Mouse (Mus musculus) forebrain, embryonic 15.5 days (tissue): ENCODE data around the gene Ms4a2. TPM values are rescaled to one million over a fixed set of nuclear protein-coding genes. Genes with fewer than 3 reads are reported as not detected.

Source experiments
- ATAC-seq: fragments of 200-750 bp; cut with Nextera tagmentation; replicated peaks from 2 replicates; pipeline ENCODE4 v1.8.0; 2017; ENCODE audit warnings: mild to moderate bottlenecking, moderate TSS enrichment, moderate library complexity
- H3K27ac ChIP-seq: fragments of 300-500 bp; sonication (generic); replicated peaks from 2 replicates; pipeline ENCODE4 v1.5.1; 2015; ENCODE audit warnings: mild to moderate bottlenecking, inconsistent platforms
- H3K27me3 ChIP-seq: fragments of 300-500 bp; sonication (generic); 2 replicates; pipeline ENCODE4 v1.6.1; 2015; ENCODE audit warnings: inconsistent platforms
- H3K36me3 ChIP-seq: fragments of 300-500 bp; sonication (generic); 2 replicates; pipeline ENCODE4 v1.6.1; 2015; ENCODE audit warnings: mild to moderate bottlenecking, inconsistent platforms
- H3K4me1 ChIP-seq: fragments of 300-500 bp; sonication (generic); 2 replicates; pipeline ENCODE4 v1.6.1; 2015; ENCODE audit warnings: inconsistent platforms
- H3K4me2 ChIP-seq: fragments of 300-500 bp; sonication (generic); replicated peaks from 2 replicates; pipeline ENCODE4 v1.6.1; 2015; ENCODE audit warnings: mild to moderate bottlenecking, inconsistent platforms
- H3K4me3 ChIP-seq: fragments of 300-500 bp; sonication (generic); 2 replicates; pipeline ENCODE4 v1.5.1; 2015; ENCODE audit warnings: mild to moderate bottlenecking, inconsistent platforms
- H3K9ac ChIP-seq: fragments of 300-500 bp; sonication (generic); replicated peaks from 2 replicates; pipeline ENCODE4 v1.6.1; 2015; ENCODE audit warnings: mild to moderate bottlenecking, inconsistent platforms
- H3K9me3 ChIP-seq: fragments of 300-500 bp; sonication (generic); 2 replicates; pipeline ENCODE4 v1.6.1; 2016; ENCODE audit warnings: inconsistent platforms
- WGBS: fragments of 180-500 bp; shearing (Covaris S2); methylation state at CpG from one replicate; pipeline ENCODE4 v1.1.7; 2015; ENCODE audit warnings: mixed read lengths; 5-methylcytosine and 5-hydroxymethylcytosine counted together
- polyA plus RNA-seq: library from polyadenylated mRNA; unstranded; fragments of >200 nt; fragmentation: Nextera tagmentation; extraction: Ambion mirVana; gene quantifications from 2 replicates; pipeline ENCODE4 v1.2.1, GENCODE M21; 2015

Gene Ms4a2
- polyA plus RNA-seq, result not detected in 2 replicates

DNA sequence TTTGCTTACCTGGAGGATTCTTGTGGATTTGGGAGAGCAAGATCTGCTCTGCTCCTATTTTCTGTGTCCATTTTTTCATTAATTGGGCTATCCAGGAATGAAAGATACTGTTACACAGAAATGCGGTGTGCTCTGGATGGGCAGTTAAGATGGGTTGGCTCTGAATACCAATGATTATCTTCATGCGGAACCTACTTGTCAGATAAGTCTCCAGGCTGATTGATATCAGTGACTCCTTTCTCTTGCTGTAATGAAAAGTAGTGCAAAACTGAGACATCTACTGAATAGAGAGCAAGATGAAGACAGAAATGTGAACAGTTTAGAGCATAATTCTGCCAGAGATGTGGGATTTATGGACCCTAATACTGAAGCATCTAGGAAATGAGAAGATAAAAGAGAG, at the start of gene Ms4a2:
TSS of gene Ms4a2 (minus strand) at position 169 of the 400 bp plus-strand sequence.
- H3K4me1 ChIP-seq, result no peaks in the 10 kb centered on the region
- no peak within 1 kb of the TSS for H3K4me3 ChIP-seq
- WGBS, result 90% methylated on average over 2 of the region's 2 CpGs
- H3K36me3 ChIP-seq, result no peaks in the 10 kb centered on the region
- H3K27me3 ChIP-seq, result no peaks in the 10 kb centered on the region
- H3K4me2 ChIP-seq, result no peak within 1 kb of the TSS
- H3K9ac ChIP-seq, result no peak within 1 kb of the TSS
- no peak within 1 kb of the TSS for H3K27ac ChIP-seq
- no peaks in the 10 kb centered on the region for H3K9me3 ChIP-seq
- no peak for ATAC-seq

DNA sequence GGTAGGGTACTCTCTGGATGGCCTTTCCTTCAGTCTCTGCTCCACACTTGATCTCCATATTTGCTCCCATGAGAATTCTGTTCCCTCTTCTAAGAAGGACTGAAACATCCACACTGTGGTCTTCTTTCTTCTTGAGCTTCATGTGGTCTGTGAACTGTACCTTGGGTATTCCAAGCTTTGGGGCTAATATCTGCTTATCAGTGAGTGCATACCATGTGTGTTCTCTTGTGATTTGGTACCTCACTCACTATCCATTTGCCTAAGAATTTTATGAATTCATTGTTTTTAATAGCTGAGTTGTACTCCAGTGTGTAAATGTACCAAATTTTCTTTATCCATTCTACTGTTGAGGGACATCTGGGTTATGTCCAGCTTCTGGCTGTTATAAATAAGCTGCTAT, 38.0 kb upstream of the Ms4a2 start:
- Histone ChIP-seq H3K36me3 (no peaks in the 10 kb centered on the region), H3K4me2 (no peak overlapping the region), H3K27ac (no peak overlapping the region), H3K4me1 (no peaks in the 10 kb centered on the region), H3K4me3 (no peak overlapping the region), H3K9ac (no peak overlapping the region), H3K9me3 (no peaks in the 10 kb centered on the region), H3K27me3 (no peaks in the 10 kb centered on the region)
- ATAC-seq, result no peak

DNA sequence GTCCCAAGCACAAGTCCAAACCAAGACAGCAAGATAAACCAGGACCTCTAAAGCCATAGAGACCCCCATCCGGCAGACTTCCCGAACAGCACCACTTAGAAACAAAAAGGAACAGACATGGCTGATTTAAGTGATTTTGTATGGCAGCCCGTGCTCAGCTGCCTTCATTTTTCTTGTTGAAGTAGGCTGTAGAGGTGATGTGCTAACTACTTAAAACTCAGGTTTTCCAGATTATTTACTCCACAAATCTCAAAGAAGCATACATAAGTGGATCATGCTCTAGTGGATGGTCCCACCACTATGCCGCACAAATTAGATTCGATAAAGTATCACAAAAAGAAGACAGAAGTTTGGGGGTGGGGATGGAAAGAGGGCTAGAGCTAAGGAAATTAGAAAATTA, 36.9 kb upstream of the Ms4a2 start, which contains the start of gene Oosp2:
TSS of gene Oosp2 (minus strand) at position 101 of the 400 bp plus-strand sequence.
- Histone ChIP-seq H3K9me3 (no peaks in the 10 kb centered on the region), H3K4me2 (no peak within 1 kb of the TSS), H3K9ac (no peak within 1 kb of the TSS), H3K27me3 (no peaks in the 10 kb centered on the region), H3K27ac (no peak within 1 kb of the TSS), H3K4me1 (no peaks in the 10 kb centered on the region), H3K36me3 (no peaks in the 10 kb centered on the region), H3K4me3 (no peak within 1 kb of the TSS)
- WGBS, result 90% methylated on average over 5 of the region's 5 CpGs
- no peak for ATAC-seq

DNA sequence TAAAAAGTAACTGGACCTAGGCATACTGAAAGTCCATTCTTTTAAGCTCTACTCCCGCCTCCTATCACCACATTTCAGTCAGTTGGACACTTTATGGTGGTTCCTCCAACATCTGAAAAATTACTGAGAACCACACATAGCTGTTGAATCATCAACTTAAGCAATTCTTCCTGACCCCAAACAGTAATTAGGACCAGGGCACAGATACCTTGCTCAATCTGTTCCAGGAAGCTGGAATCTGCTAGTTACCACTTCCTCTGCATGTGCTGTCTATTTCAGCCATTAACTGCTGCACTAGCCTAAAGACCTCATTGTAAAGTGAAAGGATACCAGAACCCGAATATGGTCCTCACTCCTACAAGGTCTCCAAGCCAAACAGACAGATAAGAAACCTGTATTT, 35.6 kb upstream of the Ms4a2 start:
- Histone ChIP-seq H3K27me3 (no peaks in the 10 kb centered on the region), H3K4me2 (no peak overlapping the region), H3K36me3 (no peaks in the 10 kb centered on the region), H3K27ac (no peak overlapping the region), H3K4me3 (no peak overlapping the region), H3K9me3 (no peaks in the 10 kb centered on the region), H3K4me1 (no peaks in the 10 kb centered on the region), H3K9ac (no peak overlapping the region)
- no peak for ATAC-seq
- WGBS, result 77% methylated on average over 2 of the region's 2 CpGs

DNA sequence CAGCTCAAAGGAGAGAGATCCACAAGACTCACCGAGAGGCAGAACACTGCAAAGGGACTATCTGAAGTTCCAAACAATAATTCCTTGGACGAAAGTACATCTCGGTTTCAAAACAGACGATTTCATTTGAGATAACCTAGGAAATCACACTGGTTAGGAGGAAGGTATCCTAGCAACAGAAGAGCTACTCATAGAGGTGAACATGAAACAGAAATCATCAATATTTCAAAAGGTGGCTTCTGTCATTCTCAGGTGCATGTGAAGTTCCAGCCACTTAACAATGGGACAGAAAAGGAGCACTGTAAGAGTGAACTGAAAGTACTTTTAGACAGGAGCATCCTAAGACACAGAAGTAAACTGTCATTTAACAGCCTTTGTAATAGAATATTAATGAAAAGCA, 26.0 kb upstream of the Ms4a2 start:
- no peaks in the 10 kb centered on the region for H3K27me3 ChIP-seq
- H3K27ac ChIP-seq, result no peak overlapping the region
- ATAC-seq, result no peak
- H3K9ac ChIP-seq, result no peak overlapping the region
- WGBS, result 86% methylated on average over 4 of the region's 4 CpGs
- H3K4me1 ChIP-seq, result no peaks in the 10 kb centered on the region
- H3K9me3 ChIP-seq, result no peaks in the 10 kb centered on the region
- no peak overlapping the region for H3K4me2 ChIP-seq
- no peaks in the 10 kb centered on the region for H3K36me3 ChIP-seq
- no peak overlapping the region for H3K4me3 ChIP-seq

DNA sequence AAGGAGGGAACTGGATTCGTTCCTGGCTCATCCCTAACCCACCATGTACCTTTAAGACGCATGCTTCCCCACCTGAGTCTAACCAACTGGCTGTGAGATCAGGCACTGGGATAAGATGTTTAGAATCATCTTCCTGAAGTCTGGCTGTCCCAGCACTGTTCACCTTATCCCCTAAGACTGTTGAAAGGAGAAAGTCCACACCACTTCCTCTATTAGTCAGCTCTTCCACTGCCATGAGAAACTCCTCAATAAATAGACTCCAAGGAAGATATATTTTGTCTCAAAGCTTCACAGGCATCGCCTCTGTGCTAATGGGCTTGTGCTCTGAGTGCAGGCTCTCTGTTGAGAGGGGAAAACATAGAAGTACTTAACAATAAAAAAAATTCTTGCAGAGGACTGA, 22.6 kb upstream of the Ms4a2 start:
- Histone ChIP-seq H3K9me3 (no peaks in the 10 kb centered on the region), H3K27me3 (no peaks in the 10 kb centered on the region)
- no peak for ATAC-seq

DNA sequence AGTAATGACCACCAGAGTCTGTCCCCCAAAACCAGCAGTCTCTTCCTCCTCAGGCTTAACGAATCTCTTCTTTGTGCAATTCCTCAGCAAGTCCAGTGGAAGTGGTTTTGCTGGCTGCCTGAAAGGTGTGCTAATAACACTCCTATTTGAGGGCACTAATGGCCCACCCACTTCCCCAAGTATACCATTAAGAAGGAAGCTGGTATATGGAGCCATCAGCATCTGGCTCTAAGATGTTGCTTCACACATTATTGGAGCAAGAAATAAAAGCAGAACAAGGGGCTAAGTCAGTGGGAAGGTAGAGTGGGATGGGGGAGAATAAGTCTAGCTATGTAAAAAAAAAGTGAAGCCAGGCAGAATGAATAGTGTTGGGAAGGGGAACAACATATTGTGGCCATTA, 17.2 kb upstream of the Ms4a2 start, which contains the start of gene Ms4a3:
TSS of gene Ms4a3 (minus strand) at position 120 of the 400 bp plus-strand sequence.
- Histone ChIP-seq H3K4me1 (no peaks in the 10 kb centered on the region), H3K4me2 (no peak within 1 kb of the TSS), H3K27me3 (no peaks in the 10 kb centered on the region), H3K27ac (no peak within 1 kb of the TSS), H3K36me3 (no peaks in the 10 kb centered on the region), H3K4me3 (no peak within 1 kb of the TSS), H3K9ac (no peak within 1 kb of the TSS), H3K9me3 (no peaks in the 10 kb centered on the region)
- WGBS, result 59% methylated on average over 1 of the region's 1 CpGs
- ATAC-seq, result no peak

More for the DNA sequence above, 22.6 kb upstream of the Ms4a2 start:
- 85% methylated on average over 3 of the region's 3 CpGs for WGBS
- H3K27ac ChIP-seq, result no peak overlapping the region
- no peak overlapping the region for H3K4me3 ChIP-seq
- H3K9ac ChIP-seq, result no peak overlapping the region
- no peaks in the 10 kb centered on the region for H3K36me3 ChIP-seq
- H3K4me1 ChIP-seq, result no peaks in the 10 kb centered on the region
- H3K4me2 ChIP-seq, result no peak overlapping the region

DNA sequence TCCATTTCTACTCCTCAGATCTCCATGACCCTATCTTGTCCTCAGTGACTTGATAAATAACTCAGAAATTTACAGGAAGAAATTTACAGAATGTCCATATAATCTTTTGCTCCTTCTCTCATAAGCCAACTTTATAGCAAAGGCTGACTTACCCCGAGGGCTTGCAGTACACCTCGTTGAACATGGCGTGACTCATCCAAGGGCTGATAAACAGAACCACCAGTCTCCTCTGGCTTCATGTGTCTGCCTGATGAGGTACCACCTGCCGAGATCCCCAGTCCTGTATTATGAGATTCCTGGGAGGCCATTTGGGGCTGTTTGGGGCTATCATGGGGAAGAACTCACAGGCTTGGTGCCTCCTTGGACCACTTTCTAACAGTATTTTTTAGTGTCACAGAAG, 15.5 kb upstream of the Ms4a2 start:
- Histone ChIP-seq H3K4me1 (no peaks in the 10 kb centered on the region), H3K36me3 (no peaks in the 10 kb centered on the region), H3K9me3 (no peaks in the 10 kb centered on the region), H3K27me3 (no peaks in the 10 kb centered on the region), H3K27ac (no peak overlapping the region), H3K9ac (no peak overlapping the region), H3K4me2 (no peak overlapping the region), H3K4me3 (no peak overlapping the region)
- WGBS, result 85% methylated on average over 4 of the region's 4 CpGs
- ATAC-seq, result no peak

DNA sequence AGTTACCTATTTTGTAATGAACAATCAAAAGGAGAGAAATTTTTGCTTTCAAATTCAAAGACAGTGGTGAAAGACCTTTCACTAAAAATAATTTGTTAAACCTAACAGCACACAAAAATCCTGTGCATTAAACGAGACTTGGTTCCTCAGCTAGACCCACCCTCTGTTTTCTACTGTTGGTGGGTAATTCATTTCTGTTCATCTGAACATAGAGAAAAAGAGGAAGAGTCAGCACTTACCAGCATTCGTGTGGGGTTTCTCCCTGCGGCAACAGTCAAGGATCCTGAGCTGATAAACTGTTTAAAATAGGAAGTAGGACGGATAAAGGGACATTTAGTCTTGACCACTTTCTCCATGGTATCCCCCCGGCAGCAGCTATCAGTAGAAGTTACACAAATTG, 12.1 kb upstream of the Ms4a2 start:
- WGBS, result 84% methylated on average over 5 of the region's 5 CpGs
- Histone ChIP-seq H3K9ac (no peak overlapping the region), H3K27ac (no peak overlapping the region), H3K9me3 (no peaks in the 10 kb centered on the region), H3K4me1 (no peaks in the 10 kb centered on the region), H3K4me2 (no peak overlapping the region), H3K27me3 (no peaks in the 10 kb centered on the region), H3K4me3 (no peak overlapping the region), H3K36me3 (no peaks in the 10 kb centered on the region)
- no peak for ATAC-seq

DNA sequence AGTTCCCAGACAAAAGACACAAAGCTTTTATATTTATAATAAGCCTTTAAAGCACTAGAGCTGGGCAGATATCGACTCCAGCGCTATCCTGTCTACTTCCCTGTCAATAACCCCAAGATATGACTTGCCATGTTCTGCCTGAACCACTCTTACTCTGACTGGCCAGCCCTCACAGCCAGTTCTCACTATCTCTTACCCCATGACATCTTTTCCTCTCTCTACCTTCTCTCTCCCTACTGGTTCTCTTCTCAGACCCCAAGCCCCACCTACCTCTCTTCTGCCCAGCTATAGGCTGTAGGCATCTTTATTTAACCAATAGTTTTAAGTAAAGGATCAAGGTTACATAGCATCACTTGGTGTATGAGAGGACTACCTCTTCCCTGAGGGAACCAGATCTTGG, 10.8 kb upstream of the Ms4a2 start:
- no peak overlapping the region for H3K27ac ChIP-seq
- no peak overlapping the region for H3K9ac ChIP-seq
- ATAC-seq, result no peak
- H3K4me1 ChIP-seq, result no peaks in the 10 kb centered on the region
- no peaks in the 10 kb centered on the region for H3K36me3 ChIP-seq
- 71% methylated on average over 2 of the region's 2 CpGs for WGBS
- no peak overlapping the region for H3K4me3 ChIP-seq
- H3K9me3 ChIP-seq, result no peaks in the 10 kb centered on the region
- H3K27me3 ChIP-seq, result no peaks in the 10 kb centered on the region
- no peak overlapping the region for H3K4me2 ChIP-seq

DNA sequence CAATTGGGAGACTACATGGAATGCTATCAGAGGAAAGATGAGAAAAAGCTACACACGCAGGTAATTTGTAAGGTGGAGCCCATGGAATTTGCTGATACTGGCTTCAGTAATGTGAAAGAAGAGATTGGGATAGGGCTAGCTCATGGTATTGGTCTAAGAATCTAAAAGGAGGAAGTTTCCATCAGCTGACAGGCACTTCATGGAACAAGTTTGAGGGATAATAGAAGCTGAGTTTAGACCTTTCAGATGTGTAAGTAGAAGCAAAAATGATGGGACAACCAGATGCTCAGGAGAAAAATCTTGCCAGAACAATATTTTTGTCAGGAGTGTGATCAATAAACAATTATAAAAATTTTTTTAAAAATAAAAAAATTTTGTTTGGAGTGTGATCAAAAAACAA, 10.2 kb upstream of the Ms4a2 start:
- H3K27ac ChIP-seq, result no peak overlapping the region
- no peak overlapping the region for H3K9ac ChIP-seq
- H3K4me3 ChIP-seq, result no peak overlapping the region
- no peak for ATAC-seq
- no peak overlapping the region for H3K4me2 ChIP-seq
- no peaks in the 10 kb centered on the region for H3K36me3 ChIP-seq
- H3K4me1 ChIP-seq, result no peaks in the 10 kb centered on the region
- no peaks in the 10 kb centered on the region for H3K9me3 ChIP-seq
- H3K27me3 ChIP-seq, result no peaks in the 10 kb centered on the region
- WGBS, result 96% methylated on average over 1 of the region's 1 CpGs

DNA sequence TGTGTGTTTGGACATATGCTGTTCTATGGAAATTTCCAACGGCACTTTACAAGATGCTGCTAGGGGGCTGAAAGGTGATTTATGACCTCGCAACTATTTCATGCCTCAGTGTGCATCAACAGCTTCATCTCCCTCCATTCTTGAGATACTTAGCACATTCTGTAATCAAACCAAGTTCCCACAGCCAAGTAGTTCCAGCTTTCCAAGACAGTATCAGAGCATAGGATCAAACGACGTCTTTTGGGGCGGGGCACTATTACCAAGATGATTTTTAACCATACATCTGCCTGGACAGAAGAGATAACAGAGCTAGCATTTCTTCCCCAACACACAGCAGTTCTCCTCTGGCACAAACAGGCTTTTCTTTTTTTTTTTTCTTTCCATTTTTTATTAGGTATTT, 1.7 kb upstream of the Ms4a2 start:
- Histone ChIP-seq H3K4me2 (no peak overlapping the region), H3K27me3 (no peaks in the 10 kb centered on the region), H3K9me3 (no peaks in the 10 kb centered on the region), H3K4me1 (no peaks in the 10 kb centered on the region), H3K27ac (no peak overlapping the region), H3K9ac (no peak overlapping the region), H3K4me3 (no peak overlapping the region), H3K36me3 (no peaks in the 10 kb centered on the region)
- WGBS, result 81% methylated on average over 5 of the region's 5 CpGs
- no peak for ATAC-seq

DNA sequence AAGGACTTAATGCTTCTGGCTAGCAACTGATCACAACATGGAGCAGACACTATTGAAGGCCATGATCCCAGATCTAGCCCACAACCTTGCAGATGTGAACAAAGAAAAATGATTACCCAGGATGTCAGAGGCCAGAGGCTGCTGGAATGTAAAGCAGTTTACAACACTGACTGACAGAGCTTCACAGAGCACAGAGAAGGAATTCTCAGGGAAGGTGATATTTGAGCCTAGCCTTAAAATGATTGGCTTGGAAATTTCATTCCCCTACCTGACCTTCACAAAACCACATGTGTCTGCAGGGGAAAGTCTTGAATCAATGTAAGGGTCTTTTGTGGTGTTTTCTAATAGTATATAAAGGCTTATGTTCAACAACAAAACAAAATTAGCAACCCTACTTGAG, 1.3 kb upstream of the Ms4a2 start:
- Histone ChIP-seq H3K9me3 (no peaks in the 10 kb centered on the region), H3K4me2 (no peak overlapping the region), H3K36me3 (no peaks in the 10 kb centered on the region), H3K4me3 (no peak overlapping the region), H3K27me3 (no peaks in the 10 kb centered on the region), H3K27ac (no peak overlapping the region), H3K9ac (no peak overlapping the region), H3K4me1 (no peaks in the 10 kb centered on the region)
- no peak for ATAC-seq
